Mouse (Mus musculus) ES-E14 (cell line): ENCODE data around the gene Metap1. TPM values are rescaled to one million over a fixed set of nuclear protein-coding genes. Genes with fewer than 3 reads are reported as not detected.
"Not testable (repeated sequence)": the region's sequence is repeated elsewhere in the genome, so short reads cannot be mapped to it uniquely, and the experiment has no call there.

Source experiments
- DNase-seq: peaks from one replicate; pipeline ENCODE4 v3.0.0-alpha.2; 2013; ENCODE audit warnings: low read depth, low spot score
- H3K27ac ChIP-seq: 2 replicates; pipeline ENCODE4 v1.5.1; 2012; ENCODE audit warnings: low read depth, mild to moderate bottlenecking, low read length, moderate library complexity, mixed read lengths; ENCODE audit not compliant: poor library complexity, insufficient read depth, severe bottlenecking
- H3K36me3 ChIP-seq: 2 replicates; pipeline ENCODE4 v1.6.1; 2012; ENCODE audit warnings: mild to moderate bottlenecking, low read length, moderate library complexity, mixed read lengths; ENCODE audit not compliant: control insufficient read depth, poor library complexity, insufficient read depth, severe bottlenecking
- H3K4me1 ChIP-seq, 2 experiments: fragments of 150-350 bp in 1 of 2; sonication (generic) in 1 of 2; 2 replicates each; pipeline ENCODE4 v1.6.1; 2012; ENCODE audit warnings: low read length in 2 of 2, mild to moderate bottlenecking in 1 of 2, mixed read lengths in 1 of 2; ENCODE audit not compliant: control insufficient read depth in 2 of 2, insufficient read depth in 2 of 2, poor library complexity in 1 of 2
- H3K4me3 ChIP-seq, 2 experiments: fragments of 150-350 bp in 1 of 2; sonication (generic) in 1 of 2; 2 replicates each; pipeline ENCODE4 v1.5.1; 2012; ENCODE audit warnings: low read length in 2 of 2, low read depth in 1 of 2, mild to moderate bottlenecking in 1 of 2, mixed read lengths in 1 of 2; ENCODE audit not compliant: insufficient read depth in 1 of 2, poor library complexity in 1 of 2, severe bottlenecking in 1 of 2
- H3K9ac ChIP-seq: 2 replicates; pipeline ENCODE4 v1.6.1; 2012; ENCODE audit warnings: low read depth, mild to moderate bottlenecking, low read length, mixed read lengths; ENCODE audit not compliant: poor library complexity, insufficient read depth, severe bottlenecking
- H3K9me3 ChIP-seq: fragments of 150-350 bp; sonication (generic); 2 replicates; pipeline ENCODE4 v1.6.1; 2012; ENCODE audit warnings: low read depth, mild to moderate bottlenecking, low read length; ENCODE audit not compliant: control insufficient read depth, insufficient read depth
- CHD2 ChIP-seq: IDR thresholded peaks from 2 replicates; pipeline ENCODE4 v1.6.1; 2014; ENCODE audit warnings: mild to moderate bottlenecking, low read depth, low read length, inconsistent platforms
- HCFC1 ChIP-seq: IDR thresholded peaks from 2 replicates; pipeline ENCODE4 v1.6.1; 2012; ENCODE audit warnings: low read length, inconsistent platforms, borderline replicate concordance; ENCODE audit not compliant: insufficient read depth
- MAFK ChIP-seq: IDR thresholded peaks from 2 replicates; pipeline ENCODE4 v1.6.1; 2014; ENCODE audit warnings: mild to moderate bottlenecking, low read depth, low read length, inconsistent platforms; ENCODE audit not compliant: insufficient read depth
- ZC3H11A ChIP-seq: IDR thresholded peaks from 2 replicates; pipeline ENCODE4 v1.6.1; 2012; ENCODE audit warnings: low read depth, mild to moderate bottlenecking, inconsistent platforms, low read length, borderline replicate concordance
- ZNF384 ChIP-seq: IDR thresholded peaks from 2 replicates; pipeline ENCODE4 v1.6.1; 2012; ENCODE audit warnings: low read depth, low read length, inconsistent platforms
- in situ Hi-C, 2 experiments: fragments of 600-800 bp; cut with MboI; formaldehyde crosslinking; loops; one replicate each; pipeline ENCODE4 v1.15.1; 2025; ENCODE audit warnings: low sequenced_read_pairs in 2 of 2, inconsistent platforms in 1 of 2; ENCODE audit not compliant: unreplicated experiment in 2 of 2
- total RNA-seq: library from RNA; depleted of rRNA; stranded (reverse); fragments of 300-350 nt; gene quantifications from 2 replicates; pipeline ENCODE4 v1.2.3, GENCODE M21; 2012

Gene Metap1
- total RNA-seq, 1 experiment = 67.7 TPM

- Histone ChIP-seq H3K27ac (no peak overlapping the region), H3K36me3 (peaks cover 23% of the 10 kb centered on the region), H3K4me3 (no peak overlapping the region), H3K9me3 (no peaks in the 10 kb centered on the region), H3K4me1 (no peaks in the 10 kb centered on the region), H3K9ac (no peak overlapping the region)
- in situ Hi-C loops = no loop called here
- no peak for DNase-seq
- TF ChIP-seq CHD2 (no peak), MAFK (no peak), HCFC1 (no peak), ZNF384 (no peak), ZC3H11A (no peak)
Measured at GRCm38 (mm10) chr3:138471066-138471465, 18.2 kb downstream of the Metap1 start.

DNA sequence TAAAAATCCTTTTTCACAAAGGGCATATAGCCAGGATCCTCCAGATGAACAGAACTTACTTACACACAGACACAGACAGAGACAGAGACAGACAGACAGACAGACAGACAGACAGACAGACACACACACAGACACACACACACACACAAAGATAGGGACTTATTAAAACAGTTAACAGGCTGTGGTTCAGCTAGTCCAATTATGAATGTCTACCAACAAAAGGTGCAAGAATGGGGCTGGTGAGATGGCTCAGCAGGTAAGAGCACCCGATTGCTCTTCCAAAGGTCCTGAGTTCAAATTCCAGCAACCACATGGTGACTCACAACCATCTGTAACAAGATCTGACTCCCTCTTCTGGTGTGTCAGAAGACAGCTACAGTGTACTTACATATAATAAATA is 22.7 kb downstream of the Metap1 start:
- DNase-seq, H3K9ac ChIP-seq, H3K9me3 ChIP-seq, in situ Hi-C loops, H3K4me1 ChIP-seq, H3K27ac ChIP-seq, H3K4me3 ChIP-seq: not testable (repeated sequence)
- H3K36me3 ChIP-seq = peaks cover 45% of the 10 kb centered on the region

DNA sequence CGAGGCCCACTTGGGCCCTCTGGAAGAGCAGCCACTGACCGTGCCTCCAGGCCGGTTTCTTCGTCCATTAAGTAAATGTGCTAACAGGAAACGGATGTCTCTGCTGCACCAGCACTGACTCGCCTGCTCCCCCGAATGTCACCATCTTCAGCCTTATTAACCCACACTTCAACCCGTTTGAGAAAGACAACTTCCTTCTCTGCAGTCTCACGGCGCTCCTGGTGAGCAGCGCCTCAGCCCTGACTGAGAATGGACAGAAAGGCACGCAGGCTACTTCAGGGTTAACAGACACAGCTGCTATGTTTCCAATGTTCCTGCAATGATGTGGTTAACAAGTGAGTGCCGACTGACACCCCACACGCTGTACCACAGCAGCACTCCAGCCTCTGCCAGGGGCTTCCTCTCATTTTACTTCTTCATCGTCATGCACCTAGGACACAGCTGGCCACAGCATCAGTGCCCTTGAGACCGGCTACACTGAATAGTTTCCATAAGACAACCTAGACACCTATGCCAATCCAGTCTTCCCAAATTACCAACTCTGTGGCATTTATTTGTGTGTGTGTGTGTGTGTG is 24.7 kb downstream of the Metap1 start:
- H3K27ac ChIP-seq = no peak overlapping the region
- in situ Hi-C loops = no loop called here
- no peak for TF ChIP-seq CHD2
- TF ChIP-seq ZC3H11A = no peak
- no peak for TF ChIP-seq HCFC1
- DNase-seq = no peak
- H3K36me3 ChIP-seq = peaks cover 51% of the 10 kb centered on the region
- no peak overlapping the region for H3K4me3 ChIP-seq
- no peaks in the 10 kb centered on the region for H3K4me1 ChIP-seq
- no peak overlapping the region for H3K9ac ChIP-seq
- no peaks in the 10 kb centered on the region for H3K9me3 ChIP-seq

DNA sequence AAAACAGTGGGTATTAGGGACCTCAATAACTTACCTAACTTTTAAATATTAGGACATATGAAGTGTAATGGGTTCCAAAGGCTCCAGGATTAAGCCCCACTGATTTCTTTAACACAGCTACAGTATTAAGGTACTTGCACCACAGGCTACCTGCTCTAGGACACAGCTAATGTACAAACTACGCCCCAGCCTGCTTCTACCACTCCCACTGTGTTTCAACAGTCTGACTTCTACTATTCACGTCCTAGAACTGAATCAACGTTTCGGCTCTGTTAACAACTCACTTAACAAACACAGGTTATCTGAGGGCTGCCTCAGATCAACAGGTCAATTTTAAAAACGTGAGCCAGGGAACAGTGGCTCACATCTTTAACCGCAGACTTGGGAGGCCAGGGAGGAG is 25.5 kb downstream of the Metap1 start:
- Histone ChIP-seq H3K4me3 (no peak overlapping the region), H3K9me3 (no peaks in the 10 kb centered on the region), H3K4me1 (no peaks in the 10 kb centered on the region), H3K9ac (no peak overlapping the region), H3K27ac (no peak overlapping the region), H3K36me3 (peaks cover 52% of the 10 kb centered on the region)
- in situ Hi-C loops = no loop called here
- TF ChIP-seq ZC3H11A = no peak
- TF ChIP-seq CHD2 = no peak
- TF ChIP-seq HCFC1 = no peak
- TF ChIP-seq MAFK = no peak
- TF ChIP-seq ZNF384 = no peak
- no peak for DNase-seq

- H3K9ac ChIP-seq = no peak overlapping the region
- no peaks in the 10 kb centered on the region for H3K4me1 ChIP-seq
- in situ Hi-C loops = no loop called here
- H3K4me3 ChIP-seq = no peak overlapping the region
- no peak for DNase-seq
- H3K9me3 ChIP-seq = no peaks in the 10 kb centered on the region
- peaks cover 49% of the 10 kb centered on the region for H3K36me3 ChIP-seq
- no peak overlapping the region for H3K27ac ChIP-seq
- no peak for TF ChIP-seq ZNF384
Measured at GRCm38 (mm10) chr3:138463137-138463536, 26.2 kb downstream of the Metap1 start.
